Mouse (Mus musculus) G1E (cell line): ENCODE measurements around the gene Tubd1. TPM values are rescaled to one million over a fixed set of nuclear protein-coding genes. Genes with fewer than 3 reads are reported as not detected.

Experiments used
- ATAC-seq: 2 replicates; pipeline ENCODE4 v1.8.0; 2016; ENCODE audit warnings: mild to moderate bottlenecking; ENCODE audit not compliant: insufficient number of reproducible peaks, poor library complexity, low FRiP score, severe bottlenecking; ENCODE audit errors: extremely low read depth
- DNase-seq: peaks from one replicate; pipeline ENCODE4 v3.0.0; 2012; ENCODE audit warnings: low spot score
- H3K27me3 ChIP-seq: 2 replicates; pipeline ENCODE4 v1.6.1; 2012; ENCODE audit warnings: mild to moderate bottlenecking, low read length, inconsistent platforms; ENCODE audit not compliant: insufficient read depth
- H3K36me3 ChIP-seq: replicated peaks from 2 replicates; pipeline ENCODE3; 2012; ENCODE audit warnings: mild to moderate bottlenecking, inconsistent platforms
- H3K4me1 ChIP-seq: 2 replicates; pipeline ENCODE4 v1.6.1; 2012; ENCODE audit warnings: low read depth, low read length, inconsistent platforms, mixed read lengths; ENCODE audit not compliant: insufficient read depth
- H3K4me3 ChIP-seq: 2 replicates; pipeline ENCODE4 v1.5.1; 2012; ENCODE audit warnings: low read depth, mild to moderate bottlenecking, inconsistent platforms, low read length, moderate library complexity, mixed read lengths
- H3K9me3 ChIP-seq: replicated peaks from 2 replicates; pipeline ENCODE4 v1.6.1; 2012; ENCODE audit warnings: inconsistent platforms
- CTCF ChIP-seq: IDR thresholded peaks from 2 replicates; pipeline ENCODE4 v1.5.1; 2012; ENCODE audit warnings: low read depth, low read length, inconsistent platforms, mixed read lengths
- GATA1 ChIP-seq: IDR thresholded peaks from 2 replicates; pipeline ENCODE4 v1.6.1; 2012; ENCODE audit warnings: borderline replicate concordance, low read length, inconsistent platforms, mixed read lengths
- GATA2 ChIP-seq: IDR thresholded peaks from 2 replicates; pipeline ENCODE4 v1.6.1; 2012; ENCODE audit warnings: low read depth, low read length, inconsistent platforms, borderline replicate concordance
- POLR2AphosphoS5 ChIP-seq: IDR thresholded peaks from 2 replicates; pipeline ENCODE4 v1.6.1; 2012; ENCODE audit warnings: low read depth, low read length, inconsistent platforms; ENCODE audit not compliant: insufficient replicate concordance
- TAL1 ChIP-seq: conservative IDR thresholded peaks from 2 replicates; pipeline ENCODE4 v1.6.1; 2012; ENCODE audit warnings: low read depth, low read length, inconsistent platforms, mixed read lengths
- polyA plus RNA-seq: library from polyadenylated mRNA; stranded (reverse); fragments of >175 nt; gene quantifications from 2 replicates; pipeline ENCODE4 v1.2.3, GENCODE M21; 2012
- total RNA-seq, 2 experiments: library from RNA; stranded (forward) in 1 of 2; stranded (reverse) in 1 of 2; fragments of 200-1000 nt in 1 of 2; fragments of >200 nt in 1 of 2; fragmentation: Nextera tagmentation in 1 of 2; gene quantifications; 2 replicates each; pipeline ENCODE4 v1.2.3; 2014 to 2017

Gene Tubd1
- total and polyA plus RNA-seq, 3 experiments = 0.29 to 11.7 (median 10.6) TPM

DNA sequence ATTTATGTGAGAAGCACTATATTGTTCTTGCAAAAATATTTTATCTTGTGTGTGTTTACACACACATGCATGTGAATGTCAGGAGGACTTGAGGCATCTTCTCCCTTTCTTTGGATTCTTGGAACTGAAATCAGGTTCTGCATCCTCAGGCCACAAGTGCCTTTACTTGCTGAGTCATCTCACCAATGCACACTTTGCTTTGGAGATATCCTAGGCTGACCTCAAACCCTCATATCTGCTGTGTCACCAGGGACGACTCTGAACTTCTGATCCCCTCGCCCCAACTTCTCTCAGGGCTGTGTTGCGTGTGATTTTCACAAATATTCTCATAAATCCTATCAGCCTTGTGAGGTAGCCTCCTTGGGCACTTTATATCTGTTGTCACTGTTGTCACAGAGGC, 65.4 kb downstream of the Tubd1 start:
- DNase-seq (no peak), ATAC-seq (peak; percentile 70)
- H3K4me1 ChIP-seq = peaks cover 59% of the 10 kb centered on the region
- H3K27me3 ChIP-seq = no peaks in the 10 kb centered on the region
- H3K9me3 ChIP-seq = peaks cover 3% of the 10 kb centered on the region; the same call in 1 of the 2 replicates
- H3K36me3 ChIP-seq = peaks cover 40% of the 10 kb centered on the region
- no peak for TF ChIP-seq POLR2AphosphoS5
- no peak for TF ChIP-seq GATA2
- TF ChIP-seq GATA1 = no peak
- no peak for TF ChIP-seq CTCF
- TF ChIP-seq TAL1 = no peak
- peak overlapping the region; percentile 57; the same call in 1 of the 2 replicates for H3K4me3 ChIP-seq

DNA sequence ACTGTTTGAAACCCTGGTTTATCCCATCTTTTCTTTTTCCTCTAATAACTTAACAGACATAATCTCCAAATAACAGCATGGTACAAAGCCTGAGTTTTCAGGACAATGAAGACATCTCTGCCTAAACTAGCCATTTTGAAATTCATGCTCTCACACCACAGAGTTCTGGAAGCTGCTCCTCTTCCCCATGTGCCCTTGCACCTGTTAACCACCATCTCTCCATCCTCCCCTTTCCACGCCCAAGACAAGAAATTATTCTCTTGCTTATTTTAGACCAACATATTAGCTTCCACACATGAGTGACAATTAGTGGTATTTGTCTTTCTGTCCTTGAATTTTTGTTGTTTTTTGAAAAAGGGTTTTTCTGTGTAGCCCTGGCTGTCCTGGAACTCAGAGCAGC, 67.2 kb downstream of the Tubd1 start:
- Histone ChIP-seq H3K27me3 (no peaks in the 10 kb centered on the region), H3K4me1 (peaks cover 68% of the 10 kb centered on the region), H3K36me3 (peaks cover 38% of the 10 kb centered on the region), H3K9me3 (no peaks in the 10 kb centered on the region), H3K4me3 (no peak overlapping the region)
- TF ChIP-seq TAL1 (no peak), CTCF (no peak), POLR2AphosphoS5 (no peak), GATA2 (no peak), GATA1 (no peak)
- DNase-seq = no peak
- no peak for ATAC-seq

DNA sequence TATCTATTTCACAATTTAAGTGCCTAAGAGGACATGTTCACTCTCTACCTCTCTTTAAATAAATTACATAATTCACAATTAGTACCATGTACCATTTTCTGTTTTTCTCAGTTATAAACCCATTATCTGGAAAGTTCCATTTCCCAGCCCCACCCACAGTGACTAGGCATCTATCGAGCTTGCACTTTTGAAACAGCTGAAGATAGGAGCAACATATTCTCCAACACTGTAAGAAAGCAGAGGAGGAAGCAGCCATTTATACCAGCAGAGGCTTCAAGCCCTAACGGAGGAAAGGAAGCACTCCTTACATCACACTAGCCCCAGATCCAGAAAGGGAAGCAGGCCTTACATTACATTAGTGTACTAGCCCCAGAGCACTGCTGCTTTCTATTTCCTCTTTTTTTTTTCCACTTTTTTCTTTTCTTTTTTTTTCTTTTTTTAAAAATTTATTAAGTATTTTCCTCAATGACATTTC, 69.3 kb downstream of the Tubd1 start:
- no peaks in the 10 kb centered on the region for H3K27me3 ChIP-seq
- no peaks in the 10 kb centered on the region for H3K9me3 ChIP-seq
- DNase-seq (peak; percentile 55), ATAC-seq (peak; percentile 59)
- no peak overlapping the region; the same call in 1 of the 2 replicates for H3K4me3 ChIP-seq
- TF ChIP-seq TAL1 = no peak
- TF ChIP-seq CTCF = no peak
- TF ChIP-seq GATA2 = no peak
- no peak for TF ChIP-seq GATA1
- TF ChIP-seq POLR2AphosphoS5 = no peak
- peaks cover 58% of the 10 kb centered on the region for H3K4me1 ChIP-seq
- H3K36me3 ChIP-seq = peaks cover 33% of the 10 kb centered on the region

DNA sequence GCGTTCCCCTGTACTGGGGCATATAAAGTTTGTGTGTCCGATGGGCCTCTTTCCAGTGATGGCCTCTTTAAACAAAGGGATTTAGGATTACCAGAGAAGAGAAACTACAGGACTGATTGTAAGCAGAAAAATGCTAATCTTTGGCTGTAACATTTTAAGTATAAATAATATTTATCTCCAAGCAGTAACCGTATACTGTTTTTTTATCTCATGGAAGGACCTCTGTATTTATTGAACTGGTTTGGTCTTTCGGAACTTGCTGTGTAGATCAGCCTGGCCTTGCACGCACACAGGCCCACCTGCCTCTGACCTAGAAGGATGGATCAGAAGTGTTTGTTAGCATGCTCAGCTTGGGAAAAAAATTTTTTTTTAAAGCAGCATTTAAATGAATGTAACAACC, 69.8 kb downstream of the Tubd1 start:
- H3K4me3 ChIP-seq = no peak overlapping the region; the same call in 1 of the 2 replicates
- ATAC-seq (no peak), DNase-seq (no peak)
- TF ChIP-seq TAL1 (no peak), CTCF (no peak), GATA1 (no peak), POLR2AphosphoS5 (no peak), GATA2 (no peak)
- H3K4me1 ChIP-seq = peaks cover 57% of the 10 kb centered on the region
- no peaks in the 10 kb centered on the region for H3K27me3 ChIP-seq
- H3K36me3 ChIP-seq = peaks cover 33% of the 10 kb centered on the region
- no peaks in the 10 kb centered on the region for H3K9me3 ChIP-seq

Other genes starting within 250 kb of the Tubd1 start
- gene Med13, start 187.4 kb upstream of the Tubd1 start, total RNA-seq (2014; fragmentation: Nextera tagmentation) = 124 and 160 TPM in 2 replicates
- gene Med13, start 187.4 kb upstream of the Tubd1 start, total RNA-seq (2017) = 60.1 and 74.2 TPM in 2 replicates
- gene Med13, start 187.4 kb upstream of the Tubd1 start, polyA plus RNA-seq = 1.3 and 1.9 TPM in 2 replicates
- 18.7 and 21.9 TPM in 2 replicates for gene Rnft1, start 60.3 kb upstream of the Tubd1 start, total RNA-seq (2014; fragmentation: Nextera tagmentation)
- 18.8 and 20.5 TPM in 2 replicates for gene Rnft1, start 60.3 kb upstream of the Tubd1 start, total RNA-seq (2017)
- gene Rnft1, start 60.3 kb upstream of the Tubd1 start, polyA plus RNA-seq = 4.4 and 7.3 TPM in 2 replicates
- gene Rps6kb1, start 186 bp upstream of the Tubd1 start, total RNA-seq (2014; fragmentation: Nextera tagmentation) = 59.9 and 73.0 TPM in 2 replicates
- 31.7 and 38.1 TPM in 2 replicates for gene Rps6kb1, start 186 bp upstream of the Tubd1 start, total RNA-seq (2017)
- 17.2 and 17.6 TPM in 2 replicates for gene Rps6kb1, start 186 bp upstream of the Tubd1 start, polyA plus RNA-seq
- 166 and 188 TPM in 2 replicates for gene Vmp1, start 138.8 kb downstream of the Tubd1 start, total RNA-seq (2014; fragmentation: Nextera tagmentation)
- gene Vmp1, start 138.8 kb downstream of the Tubd1 start, total RNA-seq (2017) = 156 and 163 TPM in 2 replicates
- gene Vmp1, start 138.8 kb downstream of the Tubd1 start, polyA plus RNA-seq = 15.2 and 19.1 TPM in 2 replicates
- gene Ptrh2, start 139.0 kb downstream of the Tubd1 start, total RNA-seq (2014; fragmentation: Nextera tagmentation) = 21.8 and 29.6 TPM in 2 replicates
- 41.0 and 44.7 TPM in 2 replicates for gene Ptrh2, start 139.0 kb downstream of the Tubd1 start, total RNA-seq (2017)
- 1.2 and 1.7 TPM in 2 replicates for gene Ptrh2, start 139.0 kb downstream of the Tubd1 start, polyA plus RNA-seq
- 500 and 581 TPM in 2 replicates for gene Cltc, start 212.6 kb downstream of the Tubd1 start, total RNA-seq (2014; fragmentation: Nextera tagmentation)
- 263 and 265 TPM in 2 replicates for gene Cltc, start 212.6 kb downstream of the Tubd1 start, total RNA-seq (2017)
- gene Cltc, start 212.6 kb downstream of the Tubd1 start, polyA plus RNA-seq = 73.6 and 85.3 TPM in 2 replicates